Mouse (Mus musculus): ENCODE measurements around the gene Gm2115.

Gene Gm2115

GRCm38 (mm10) chr7:84585086-84585485, 56.3 kb downstream of the Gm2115 start:
- no peak for DNase-seq (ENCODE audit: extremely low read depth, low read depth, low spot score)

GRCm38 (mm10) chr7:84586360-84587100, 57.8 kb downstream of the Gm2115 start:
- no peak for DNase-seq (ENCODE audit: extremely low read depth, low read depth, low spot score)

- DNase-seq (ENCODE audit: extremely low read depth, low read depth, low spot score) = no peak
Measured at GRCm38 (mm10) chr7:84587101-84587783, 58.5 kb downstream of the Gm2115 start.

GRCm38 (mm10) chr7:84590622-84591021, 61.9 kb downstream of the Gm2115 start:
- no peak for DNase-seq (ENCODE audit: extremely low read depth, low read depth, low spot score)

- DNase-seq (ENCODE audit: extremely low read depth, low read depth, low spot score) = no peak
Measured at GRCm38 (mm10) chr7:84591347-84591746, 62.6 kb downstream of the Gm2115 start.

- DNase-seq (ENCODE audit: extremely low read depth, low read depth, low spot score) = no peak
Measured at GRCm38 (mm10) chr7:84594087-84594916, 65.5 kb downstream of the Gm2115 start.

GRCm38 (mm10) chr7:84594917-84595303, 66.2 kb downstream of the Gm2115 start:
- no peak for DNase-seq (ENCODE audit: extremely low read depth, low read depth, low spot score)

- no peak for DNase-seq (ENCODE audit: extremely low read depth, low read depth, low spot score)
Measured at GRCm38 (mm10) chr7:84596002-84596401, 67.2 kb downstream of the Gm2115 start.

GRCm38 (mm10) chr7:84596633-84597032, 67.9 kb downstream of the Gm2115 start:
- DNase-seq (ENCODE audit: extremely low read depth, low read depth, low spot score) = no peak

GRCm38 (mm10) chr7:84600631-84601030, 71.9 kb downstream of the Gm2115 start:
- DNase-seq (ENCODE audit: extremely low read depth, low read depth, low spot score) = no peak

GRCm38 (mm10) chr7:84601331-84601730, 72.6 kb downstream of the Gm2115 start:
- DNase-seq (ENCODE audit: extremely low read depth, low read depth, low spot score) = no peak

GRCm38 (mm10) chr7:84604501-84604900, 75.7 kb downstream of the Gm2115 start:
- peak; percentile 73 for DNase-seq (ENCODE audit: extremely low read depth, low read depth, low spot score)

- DNase-seq (ENCODE audit: extremely low read depth, low read depth, low spot score) = no peak
Measured at GRCm38 (mm10) chr7:84605033-84605687, 76.4 kb downstream of the Gm2115 start.

GRCm38 (mm10) chr7:84605704-84606292, 77.0 kb downstream of the Gm2115 start:
- no peak for DNase-seq (ENCODE audit: extremely low read depth, low read depth, low spot score)

- peak; percentile 39 for DNase-seq (ENCODE audit: extremely low read depth, low read depth, low spot score)
Measured at GRCm38 (mm10) chr7:84606293-84606749, 77.6 kb downstream of the Gm2115 start, which contains the start of gene Fah. Gene Fah, minus strand, starts transcription at chr7:84606722.

GRCm38 (mm10) chr7:84611609-84612008, 82.9 kb downstream of the Gm2115 start:
- no peak for DNase-seq (ENCODE audit: extremely low read depth, low read depth, low spot score)

- DNase-seq (ENCODE audit: extremely low read depth, low read depth, low spot score) = no peak
Measured at GRCm38 (mm10) chr7:84612445-84612844, 83.7 kb downstream of the Gm2115 start.

- DNase-seq (ENCODE audit: extremely low read depth, low read depth, low spot score) = no peak
Measured at GRCm38 (mm10) chr7:84618951-84619350, 90.2 kb downstream of the Gm2115 start.

- DNase-seq (ENCODE audit: extremely low read depth, low read depth, low spot score) = no peak
Measured at GRCm38 (mm10) chr7:84620956-84621355, 92.2 kb downstream of the Gm2115 start.

GRCm38 (mm10) chr7:84623718-84624117, 95.0 kb downstream of the Gm2115 start:
- DNase-seq (ENCODE audit: extremely low read depth, low read depth, low spot score) = no peak
